Mouse (Mus musculus) small intestine, adult 2 months (tissue): ENCODE measurements around the gene Mtmr10. TPM values are rescaled to one million over a fixed set of nuclear protein-coding genes. Genes with fewer than 3 reads are reported as not detected.
A peak's percentile ranks its signal among the peaks of the same experiment; 100 is the strongest.

Source experiments
- H3K27ac ChIP-seq: fragments of 200-500 bp; 2 replicates; pipeline ENCODE4 v1.5.1; 2012; ENCODE audit warnings: low read depth, low read length, control low read depth, inconsistent platforms; ENCODE audit not compliant: insufficient read depth
- H3K27me3 ChIP-seq: fragments of 200-500 bp; 2 replicates; pipeline ENCODE4 v1.6.1; 2012; ENCODE audit warnings: mild to moderate bottlenecking, moderate library complexity, low read length, inconsistent platforms; ENCODE audit not compliant: control insufficient read depth, insufficient read depth
- H3K36me3 ChIP-seq: fragments of 200-500 bp; 2 replicates; pipeline ENCODE4 v1.6.1; 2012; ENCODE audit warnings: mild to moderate bottlenecking, low read length, control low read depth, inconsistent platforms; ENCODE audit not compliant: control insufficient read depth, insufficient read depth
- H3K4me1 ChIP-seq: fragments of 200-500 bp; 2 replicates; pipeline ENCODE4 v1.6.1; 2012; ENCODE audit warnings: low read length, inconsistent platforms, mixed read lengths; ENCODE audit not compliant: control insufficient read depth, insufficient read depth, insufficient read length
- H3K4me3 ChIP-seq: fragments of 200-500 bp; 2 replicates; pipeline ENCODE4 v1.5.1; 2012; ENCODE audit warnings: low read depth, mild to moderate bottlenecking, control low read depth, inconsistent platforms, low read length, moderate library complexity
- CTCF ChIP-seq: fragments of 200-500 bp; IDR thresholded peaks from 2 replicates; pipeline ENCODE4 v1.5.1; 2012; ENCODE audit warnings: low read depth, mild to moderate bottlenecking, control low read depth, inconsistent platforms, low read length, moderate library complexity, mixed read lengths; ENCODE audit not compliant: insufficient replicate concordance, insufficient read length; ENCODE audit errors: extremely low read depth
- POLR2A ChIP-seq: fragments of 200-500 bp; IDR thresholded peaks from 2 replicates; pipeline ENCODE4 v1.6.1; 2012; ENCODE audit warnings: low read depth, mild to moderate bottlenecking, control low read depth, inconsistent platforms, low read length, moderate library complexity
- WGBS: fragments of 180-500 bp; shearing (Covaris S2); methylation state at CpG from one replicate; pipeline ENCODE4 v1.1.7; 2018; 5-methylcytosine and 5-hydroxymethylcytosine counted together
- polyA plus RNA-seq: library from polyadenylated mRNA; depleted of rRNA; stranded (reverse); fragments of >200 nt; gene quantifications from 2 replicates; pipeline ENCODE4 v1.2.3, GENCODE M21; 2012

Gene Mtmr10
- polyA plus RNA-seq, 1 experiment: 2.0 TPM

DNA sequence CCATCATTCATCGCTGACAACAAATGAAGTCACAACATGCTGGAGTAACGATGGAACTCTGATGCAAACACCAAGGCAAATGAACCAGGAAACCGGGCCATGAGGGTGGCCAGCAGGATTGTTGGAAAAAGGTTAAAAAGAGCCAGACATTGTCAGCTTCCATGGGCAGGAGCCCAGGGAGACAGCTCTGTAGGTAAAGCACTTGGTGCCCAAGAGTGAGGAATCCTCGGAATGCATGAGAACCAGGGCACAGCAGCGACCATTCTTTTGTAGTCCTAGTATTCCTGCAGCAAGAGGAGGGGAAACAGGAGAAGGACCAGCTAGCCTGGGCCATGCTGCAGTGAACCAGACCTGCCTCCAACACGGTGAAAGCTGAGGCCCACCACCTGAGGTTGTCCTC is 71.2 kb downstream of the Mtmr10 start:
- TF ChIP-seq POLR2A (no peak), CTCF (no peak)
- Histone ChIP-seq H3K27ac (no peak overlapping the region), H3K4me3 (no peak overlapping the region), H3K27me3 (no peaks in the 10 kb centered on the region), H3K36me3 (peaks cover 28% of the 10 kb centered on the region), H3K4me1 (no peaks in the 10 kb centered on the region)
- 88% methylated on average over 6 of the region's 6 CpGs for WGBS

DNA sequence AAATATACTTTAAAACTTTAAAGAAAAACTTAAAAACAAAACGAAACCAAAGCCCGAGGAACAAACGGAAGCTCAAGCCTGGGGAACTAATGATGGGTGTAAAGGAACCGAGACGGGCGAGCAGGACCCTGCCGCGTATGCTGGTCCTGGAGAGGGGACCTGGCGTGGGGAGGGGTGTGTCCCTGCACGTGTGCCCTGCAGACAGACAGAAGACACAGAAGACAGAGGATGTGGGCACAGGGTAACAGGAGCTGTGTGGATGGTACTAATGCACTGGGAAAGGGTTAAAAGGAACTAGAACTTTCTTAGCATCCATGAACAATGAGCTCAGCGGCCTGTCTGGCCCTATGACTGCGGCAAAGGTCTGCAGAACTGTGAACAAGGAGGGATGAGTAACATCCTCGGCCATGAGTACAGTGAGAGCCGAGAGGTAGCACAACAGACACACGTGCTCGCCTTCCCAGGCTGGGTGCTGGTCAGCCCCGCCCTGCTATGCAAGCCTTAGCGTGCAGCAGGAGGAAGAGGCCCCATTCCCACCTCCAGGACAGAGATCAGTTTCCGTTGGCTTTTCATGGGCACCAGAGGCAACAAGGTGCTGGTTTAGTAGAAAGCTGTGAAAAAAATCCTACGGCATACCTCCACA is 72.6 kb downstream of the Mtmr10 start:
- 67% methylated on average over 20 of the region's 20 CpGs for WGBS
- Histone ChIP-seq H3K4me1 (no peaks in the 10 kb centered on the region), H3K27ac (no peak overlapping the region), H3K36me3 (peaks cover 28% of the 10 kb centered on the region), H3K27me3 (no peaks in the 10 kb centered on the region), H3K4me3 (no peak overlapping the region)
- TF ChIP-seq CTCF (no peak), POLR2A (no peak)

DNA sequence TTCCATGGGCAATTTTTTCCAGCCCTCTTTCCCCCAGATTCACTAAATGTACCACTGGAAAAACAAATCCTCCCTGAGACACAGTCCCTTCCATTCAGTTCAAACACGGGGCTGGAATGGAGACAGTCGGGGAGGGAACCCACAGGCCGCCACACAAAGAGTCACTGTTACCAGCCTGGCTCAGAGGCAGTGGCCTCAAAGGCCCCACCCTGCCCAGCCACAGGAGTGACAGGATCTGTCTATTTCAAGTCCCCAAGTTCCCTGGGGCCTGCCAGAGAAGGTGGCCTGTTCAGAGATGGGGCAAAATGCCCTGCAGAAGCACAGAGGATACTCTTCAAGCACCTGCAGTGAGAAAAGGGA is 73.1 kb downstream of the Mtmr10 start:
- Histone ChIP-seq H3K27me3 (no peaks in the 10 kb centered on the region), H3K4me3 (no peak overlapping the region), H3K36me3 (peaks cover 28% of the 10 kb centered on the region), H3K4me1 (no peaks in the 10 kb centered on the region), H3K27ac (no peak overlapping the region)
- WGBS: 31% methylated on average over 3 of the region's 3 CpGs
- no peak for TF ChIP-seq POLR2A
- no peak for TF ChIP-seq CTCF

DNA sequence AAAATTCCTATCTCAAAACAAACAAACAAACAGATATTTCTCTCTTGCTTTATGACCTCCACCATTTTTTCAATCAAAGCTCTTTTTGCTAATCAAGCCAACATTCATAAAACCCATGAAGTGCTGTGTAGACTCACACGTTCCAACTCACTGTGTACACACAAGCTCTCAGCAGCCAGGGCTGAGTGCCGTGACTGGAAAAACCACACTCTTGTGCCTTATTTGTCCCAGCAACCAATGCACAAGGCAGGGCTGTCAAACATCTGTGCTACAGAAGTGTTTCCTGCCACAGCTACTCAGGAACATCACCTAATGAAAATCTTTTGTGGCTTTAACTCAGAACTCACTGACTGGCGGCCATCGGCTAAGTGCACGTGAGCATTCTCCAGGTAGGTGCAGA is 78.4 kb downstream of the Mtmr10 start:
- no peak overlapping the region for H3K4me3 ChIP-seq
- H3K27me3 ChIP-seq: no peaks in the 10 kb centered on the region
- peaks cover 35% of the 10 kb centered on the region for H3K36me3 ChIP-seq
- 90% methylated on average over 5 of the region's 5 CpGs for WGBS
- H3K27ac ChIP-seq: no peak overlapping the region
- TF ChIP-seq CTCF (no peak), POLR2A (no peak)
- no peaks in the 10 kb centered on the region; the same call in 1 of the 2 replicates for H3K4me1 ChIP-seq

DNA sequence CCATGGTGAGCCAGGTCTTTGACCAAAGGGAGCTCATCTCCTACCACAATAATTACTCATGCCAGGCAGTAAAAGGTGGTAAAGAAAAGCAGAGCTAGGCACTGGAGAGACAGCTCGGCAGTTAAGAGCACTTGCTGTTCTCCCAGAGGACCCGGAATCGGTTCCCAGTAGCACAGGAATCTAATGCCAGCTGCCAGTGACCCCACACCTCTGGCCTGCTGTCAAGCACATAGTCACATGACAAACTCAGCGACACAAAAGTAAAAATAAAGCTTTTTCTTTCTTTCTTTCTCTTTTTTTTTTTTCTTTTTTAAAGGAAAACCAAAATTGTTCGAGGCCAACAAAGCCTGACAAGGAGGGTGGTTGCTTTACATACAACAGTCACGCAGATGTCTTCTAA is 82.4 kb downstream of the Mtmr10 start:
- Histone ChIP-seq H3K4me1 (peaks cover 2% of the 10 kb centered on the region), H3K27ac (no peak overlapping the region), H3K4me3 (no peak overlapping the region), H3K27me3 (no peaks in the 10 kb centered on the region), H3K36me3 (peaks cover 19% of the 10 kb centered on the region)
- WGBS: 91% methylated on average over 6 of the region's 6 CpGs
- TF ChIP-seq CTCF: no peak
- TF ChIP-seq POLR2A: no peak

DNA sequence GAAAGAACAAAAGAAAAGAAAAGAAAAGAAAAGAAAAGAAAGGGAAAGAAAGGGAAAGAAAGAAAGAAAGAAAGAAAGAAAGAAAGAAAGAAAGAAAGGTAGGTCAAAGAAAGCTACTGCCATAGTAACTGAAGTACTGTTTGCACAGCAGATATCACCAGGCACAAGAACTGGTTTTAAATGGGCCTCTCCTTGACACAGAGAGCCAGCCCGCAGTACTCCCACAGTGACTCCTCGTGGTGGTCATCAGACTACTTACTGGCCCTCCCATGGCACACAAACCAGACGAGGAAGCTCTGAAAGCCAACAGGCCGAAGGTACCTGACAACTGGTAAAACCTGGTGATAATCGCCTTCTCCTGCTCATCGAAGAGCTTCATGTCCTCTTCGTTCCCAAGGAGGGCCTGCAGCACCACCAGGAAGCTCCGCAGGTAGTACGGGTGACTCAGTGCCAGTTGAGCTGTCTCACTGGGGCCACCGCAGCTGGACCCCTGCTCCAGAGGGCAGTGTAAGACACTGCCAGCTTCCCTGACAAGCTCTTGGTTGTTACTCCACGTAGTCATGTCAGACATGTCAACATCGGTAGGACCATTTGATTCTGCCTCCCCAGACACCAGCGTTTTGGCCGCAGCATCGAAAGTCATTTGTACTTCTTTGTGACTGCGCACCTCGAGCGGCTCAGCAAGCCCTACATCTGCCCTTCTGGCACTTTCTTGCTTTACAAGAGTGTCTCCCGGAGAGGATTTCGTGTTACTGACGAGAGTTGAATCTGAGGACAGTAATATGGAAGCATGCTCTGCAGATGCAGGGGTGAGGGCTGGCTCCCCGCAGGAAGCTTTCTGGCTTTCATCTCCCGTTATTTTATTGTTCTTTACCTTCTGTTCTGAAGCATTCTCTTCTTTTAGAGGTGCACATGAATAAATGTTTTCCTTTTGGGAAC is 84.8 kb downstream of the Mtmr10 start:
- no peaks in the 10 kb centered on the region for H3K27me3 ChIP-seq
- TF ChIP-seq CTCF (no peak), POLR2A (no peak)
- 93% methylated on average over 23 of the region's 23 CpGs for WGBS
- H3K4me1 ChIP-seq: peaks cover 2% of the 10 kb centered on the region
- H3K27ac ChIP-seq: no peak overlapping the region
- no peak overlapping the region for H3K4me3 ChIP-seq
- H3K36me3 ChIP-seq: peaks cover 15% of the 10 kb centered on the region

DNA sequence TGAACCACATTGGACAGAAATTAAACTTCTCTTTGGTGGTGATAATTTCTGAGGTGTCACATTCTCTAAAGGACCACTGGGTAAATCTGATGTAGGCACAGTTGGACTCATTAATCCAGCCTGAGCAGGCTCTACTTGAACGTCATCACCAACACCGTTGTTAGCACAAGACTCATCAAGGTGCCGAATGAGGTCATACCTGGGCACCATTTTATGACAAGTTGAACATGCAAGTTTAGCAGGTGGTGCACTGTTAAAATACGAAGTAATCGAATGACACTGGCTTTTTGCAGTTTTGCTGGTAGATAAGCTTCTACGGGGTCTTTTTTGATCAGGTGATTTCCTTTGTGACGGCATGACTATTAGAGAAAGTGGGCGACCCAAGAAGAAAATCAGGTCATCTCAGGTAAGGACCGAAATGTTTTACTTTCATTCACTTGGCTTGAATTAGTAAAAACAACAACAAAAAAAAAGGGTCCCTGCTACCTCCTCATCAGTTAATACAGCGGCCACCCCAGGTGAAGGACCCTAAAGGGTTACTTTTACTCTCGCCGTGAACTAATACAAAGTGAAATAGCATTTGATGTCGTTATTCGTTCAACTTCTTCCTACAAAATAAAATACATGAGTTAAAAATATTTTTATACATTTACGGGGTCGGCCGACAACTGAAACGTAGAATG is 85.8 kb downstream of the Mtmr10 start:
- TF ChIP-seq POLR2A: no peak
- TF ChIP-seq CTCF: no peak
- peaks cover 23% of the 10 kb centered on the region for H3K36me3 ChIP-seq
- 3% methylated on average over 18 of the region's 18 CpGs for WGBS
- peak overlapping the region; percentile 67 for H3K27ac ChIP-seq
- H3K4me3 ChIP-seq: peak overlapping the region; percentile 73
- H3K4me1 ChIP-seq: peaks cover 2% of the 10 kb centered on the region
- no peaks in the 10 kb centered on the region for H3K27me3 ChIP-seq
